Mouse (Mus musculus): Measurements from ENCODE around the gene Hmg20b. TPM values are rescaled to one million over a fixed set of nuclear protein-coding genes. Genes with fewer than 3 reads are reported as not detected.

Hmg20b gene
- polyA plus RNA-seq, 1 experiment from 2014 or later = 36.5 TPM

DNA sequence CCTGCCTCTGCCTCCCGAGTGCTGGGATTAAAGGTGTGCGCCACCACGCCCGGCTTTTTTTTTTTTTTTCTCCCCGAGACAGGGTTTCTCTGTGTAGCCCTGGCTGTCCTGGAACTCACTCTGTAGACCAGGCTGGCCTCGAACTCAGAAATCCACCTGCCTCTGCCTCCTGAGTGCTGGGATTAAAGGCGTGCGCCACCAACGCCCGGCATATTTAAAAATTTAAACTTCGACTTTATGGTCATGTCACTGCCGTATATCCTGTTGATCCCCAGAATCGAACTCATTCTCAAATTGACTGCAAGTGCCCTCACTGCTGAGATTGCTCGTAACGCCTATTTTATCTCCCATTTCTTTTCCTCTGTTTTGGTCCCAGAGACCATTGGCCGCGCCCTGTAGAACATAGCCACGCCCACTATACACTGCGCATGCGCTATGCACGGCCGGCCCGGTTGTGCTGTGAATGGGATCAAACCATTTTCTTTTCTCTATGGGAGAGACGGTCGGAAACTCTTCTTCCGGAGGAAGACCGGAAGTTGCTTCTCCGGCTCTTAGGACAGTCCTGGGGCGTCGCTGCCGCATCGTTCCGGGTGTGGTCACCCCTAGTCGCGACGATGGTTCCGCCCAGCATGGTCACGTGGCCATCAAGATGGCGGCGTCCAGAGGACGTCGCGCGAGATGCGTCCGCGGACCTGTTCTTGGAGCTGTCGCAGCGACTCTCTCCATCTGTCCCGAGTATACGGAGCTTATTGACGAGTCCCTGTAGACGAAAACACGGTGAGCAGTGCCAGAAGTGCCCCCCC, 33.7 kb upstream of the Hmg20b start, which contains the start of the genes Dohh and Gm48551:
Gene Dohh (plus strand): TSS at position 627 of the 803 bp plus-strand sequence.
Gene Gm48551 (plus strand): TSS at position 665 of the 803 bp plus-strand sequence.
- H3K4me2 ChIP-seq (ENCODE audit: low read length) = peak within 1 kb of the TSS; percentile 93
- DNase-seq (peak; percentile 98), ATAC-seq (ENCODE audit: low FRiP score, low TSS enrichment) (peak; percentile 94)
- 7% methylated on average over 53 of the region's 54 CpGs for WGBS
- no peaks in the 10 kb centered on the region for H3K27me3 ChIP-seq (ENCODE audit: control insufficient read depth, insufficient read depth, low read length)
- H3K27ac ChIP-seq (replicated peaks; ENCODE audit: low read depth, low read length) = peak within 1 kb of the TSS; percentile 85
- H3K9ac ChIP-seq (replicated peaks; ENCODE audit: low read length) = peak within 1 kb of the TSS; percentile 76
- peak within 1 kb of the TSS; percentile 95 for H3K4me3 ChIP-seq (replicated peaks; ENCODE audit: low read depth, low read length)
- no peaks in the 10 kb centered on the region for H3K9me3 ChIP-seq (ENCODE audit: control insufficient read depth, low read length)
- H3K4me1 ChIP-seq (ENCODE audit: control insufficient read depth, insufficient read depth, low read length) = peaks cover 12% of the 10 kb centered on the region
- H3K36me3 ChIP-seq (ENCODE audit: control insufficient read depth, insufficient read depth, low read length) = peaks cover 31% of the 10 kb centered on the region

DNA sequence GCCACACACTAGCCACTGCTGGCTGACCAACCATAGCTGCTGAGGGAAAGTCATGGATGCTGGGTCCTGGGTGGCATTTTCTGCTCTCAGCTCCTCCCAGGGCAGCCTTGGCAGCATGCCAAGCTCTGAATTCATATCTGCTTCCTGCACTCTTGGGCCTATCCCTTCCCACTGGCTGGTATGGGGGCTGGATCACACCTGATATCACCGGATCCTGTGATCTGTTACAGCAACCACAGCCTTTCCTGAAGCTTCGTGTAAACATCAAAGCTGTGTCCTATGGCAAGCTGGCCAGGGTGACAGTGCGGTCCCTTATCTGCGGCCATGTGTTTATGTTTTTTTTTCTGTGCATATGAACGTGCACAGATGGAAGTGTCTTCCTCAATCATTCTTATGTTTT, 31.8 kb upstream of the Hmg20b start:
- Histone ChIP-seq H3K9me3 (ENCODE audit: control insufficient read depth, low read length) (no peaks in the 10 kb centered on the region), H3K27ac (replicated peaks; ENCODE audit: low read depth, low read length) (no peak overlapping the region), H3K9ac (replicated peaks; ENCODE audit: low read length) (no peak overlapping the region), H3K4me3 (replicated peaks; ENCODE audit: low read depth, low read length) (no peak overlapping the region), H3K4me2 (ENCODE audit: low read length) (no peak overlapping the region), H3K4me1 (ENCODE audit: control insufficient read depth, insufficient read depth, low read length) (peaks cover 20% of the 10 kb centered on the region), H3K27me3 (ENCODE audit: control insufficient read depth, insufficient read depth, low read length) (no peaks in the 10 kb centered on the region), H3K36me3 (ENCODE audit: control insufficient read depth, insufficient read depth, low read length) (peaks cover 13% of the 10 kb centered on the region)
- DNase-seq = no peak
- 89% methylated on average over 5 of the region's 5 CpGs for WGBS
- ATAC-seq (ENCODE audit: low FRiP score, low TSS enrichment) = no peak

DNA sequence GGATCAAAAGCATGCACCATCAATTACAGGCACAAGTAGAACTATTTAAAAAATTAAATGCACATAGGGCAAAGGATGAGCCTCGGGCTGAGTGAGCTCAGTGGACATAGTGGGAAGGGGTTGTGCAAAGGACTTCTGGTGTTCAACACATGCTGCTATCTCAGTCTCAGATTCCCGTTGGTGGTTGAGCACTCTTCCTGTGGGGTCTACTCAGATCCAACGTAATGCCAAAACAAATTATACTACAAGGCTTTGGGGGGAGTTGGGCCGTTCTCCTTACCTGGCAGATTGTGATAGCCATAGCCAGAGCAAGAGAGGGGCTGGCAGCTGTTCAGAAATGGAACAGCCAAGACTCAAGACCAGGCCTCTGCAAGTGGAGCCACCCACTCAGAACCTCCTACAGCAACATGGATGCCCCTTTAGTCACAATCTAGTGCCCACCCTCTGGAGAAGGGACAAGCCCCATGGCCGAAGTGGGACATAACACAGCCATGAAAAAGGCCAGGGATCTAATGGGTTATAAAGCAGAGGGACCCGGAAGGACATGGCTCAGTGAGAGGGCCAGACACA, 29.6 kb upstream of the Hmg20b start:
- Histone ChIP-seq H3K9me3 (ENCODE audit: control insufficient read depth, low read length) (no peaks in the 10 kb centered on the region), H3K4me3 (replicated peaks; ENCODE audit: low read depth, low read length) (no peak overlapping the region), H3K4me1 (ENCODE audit: control insufficient read depth, insufficient read depth, low read length) (peaks cover 22% of the 10 kb centered on the region), H3K27me3 (ENCODE audit: control insufficient read depth, insufficient read depth, low read length) (no peaks in the 10 kb centered on the region), H3K27ac (replicated peaks; ENCODE audit: low read depth, low read length) (no peak overlapping the region), H3K36me3 (ENCODE audit: control insufficient read depth, insufficient read depth, low read length) (peaks cover 5% of the 10 kb centered on the region; the same call in 1 of the 2 replicates), H3K9ac (replicated peaks; ENCODE audit: low read length) (no peak overlapping the region), H3K4me2 (ENCODE audit: low read length) (no peak overlapping the region)
- 96% methylated on average over 6 of the region's 6 CpGs for WGBS
- no peak for DNase-seq
- no peak for ATAC-seq (ENCODE audit: low FRiP score, low TSS enrichment)

DNA sequence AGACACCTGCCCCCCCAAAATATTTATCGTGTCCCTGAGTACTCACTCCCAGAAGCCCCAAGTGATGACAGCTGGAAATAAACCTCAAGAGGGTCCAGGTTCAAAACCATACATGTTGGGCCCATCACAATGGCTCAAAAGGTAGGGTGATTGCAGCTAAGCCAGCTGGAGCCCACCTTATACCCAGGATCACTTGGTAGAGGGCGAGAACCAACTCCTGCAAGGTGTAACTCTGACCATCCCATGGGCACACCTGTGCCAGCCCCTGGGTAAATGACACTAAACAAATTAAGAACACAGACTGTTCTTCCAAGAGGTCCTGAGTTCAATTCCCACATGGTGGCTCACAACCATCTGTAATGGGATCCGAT, 28.9 kb upstream of the Hmg20b start:
- ATAC-seq (ENCODE audit: low FRiP score, low TSS enrichment) (no peak), DNase-seq (no peak)
- peak overlapping the region; percentile 63 for H3K4me2 ChIP-seq (ENCODE audit: low read length)
- no peaks in the 10 kb centered on the region for H3K27me3 ChIP-seq (ENCODE audit: control insufficient read depth, insufficient read depth, low read length)
- H3K4me1 ChIP-seq (ENCODE audit: control insufficient read depth, insufficient read depth, low read length) = peaks cover 20% of the 10 kb centered on the region
- H3K4me3 ChIP-seq (replicated peaks; ENCODE audit: low read depth, low read length) = peak overlapping the region; percentile 85
- 61% methylated on average over 3 of the region's 3 CpGs for WGBS
- H3K9me3 ChIP-seq (ENCODE audit: control insufficient read depth, low read length) = no peaks in the 10 kb centered on the region
- H3K27ac ChIP-seq (replicated peaks; ENCODE audit: low read depth, low read length) = peak overlapping the region; percentile 72
- H3K36me3 ChIP-seq (ENCODE audit: control insufficient read depth, insufficient read depth, low read length) = peaks cover 9% of the 10 kb centered on the region; the same call in 1 of the 2 replicates
- H3K9ac ChIP-seq (replicated peaks; ENCODE audit: low read length) = no peak overlapping the region; the same call in 1 of the 2 replicates

DNA sequence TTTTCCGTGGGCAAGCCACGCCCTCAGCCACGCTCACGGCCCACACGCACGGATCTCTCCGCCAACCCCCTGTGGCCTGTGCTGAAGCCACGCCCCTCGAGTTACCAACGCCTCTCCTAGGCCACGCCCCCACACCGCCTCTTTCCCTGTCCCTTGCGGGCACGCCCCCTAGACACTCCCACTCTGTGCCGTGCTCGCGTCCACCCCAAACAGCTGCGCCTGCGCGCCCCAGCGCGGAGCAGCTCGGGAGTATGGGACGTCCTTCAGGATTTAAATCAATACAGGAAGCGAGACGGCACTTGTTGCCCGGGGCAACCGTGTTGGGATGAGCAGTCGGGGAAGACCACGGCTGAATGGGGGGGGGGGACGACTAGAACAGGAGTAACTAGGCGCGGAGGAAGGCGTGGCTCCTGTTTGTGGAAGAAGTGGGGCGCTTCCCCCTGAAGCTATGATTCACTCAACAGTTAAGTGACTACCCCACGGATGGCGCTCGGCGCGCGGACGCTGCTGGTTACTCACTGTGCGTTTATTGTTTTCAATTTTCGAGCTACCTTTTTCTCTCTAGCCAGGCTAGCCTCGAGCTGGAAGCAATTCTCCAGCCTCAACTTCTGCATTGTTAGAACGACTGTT, 28.4 kb upstream of the Hmg20b start:
- ATAC-seq (ENCODE audit: low FRiP score, low TSS enrichment) (peak; percentile 98), DNase-seq (peak; percentile 100)
- peaks cover 20% of the 10 kb centered on the region for H3K4me1 ChIP-seq (ENCODE audit: control insufficient read depth, insufficient read depth, low read length)
- peak overlapping the region; percentile 85 for H3K27ac ChIP-seq (replicated peaks; ENCODE audit: low read depth, low read length)
- H3K9ac ChIP-seq (replicated peaks; ENCODE audit: low read length) = peak overlapping the region; percentile 92
- under 1% methylated on average over 46 of the region's 46 CpGs for WGBS
- peak overlapping the region; percentile 85 for H3K4me3 ChIP-seq (replicated peaks; ENCODE audit: low read depth, low read length)
- H3K27me3 ChIP-seq (ENCODE audit: control insufficient read depth, insufficient read depth, low read length) = no peaks in the 10 kb centered on the region
- peak overlapping the region; percentile 63 for H3K4me2 ChIP-seq (ENCODE audit: low read length)
- peaks cover 14% of the 10 kb centered on the region for H3K36me3 ChIP-seq (ENCODE audit: control insufficient read depth, insufficient read depth, low read length)
- no peaks in the 10 kb centered on the region for H3K9me3 ChIP-seq (ENCODE audit: control insufficient read depth, low read length)

DNA sequence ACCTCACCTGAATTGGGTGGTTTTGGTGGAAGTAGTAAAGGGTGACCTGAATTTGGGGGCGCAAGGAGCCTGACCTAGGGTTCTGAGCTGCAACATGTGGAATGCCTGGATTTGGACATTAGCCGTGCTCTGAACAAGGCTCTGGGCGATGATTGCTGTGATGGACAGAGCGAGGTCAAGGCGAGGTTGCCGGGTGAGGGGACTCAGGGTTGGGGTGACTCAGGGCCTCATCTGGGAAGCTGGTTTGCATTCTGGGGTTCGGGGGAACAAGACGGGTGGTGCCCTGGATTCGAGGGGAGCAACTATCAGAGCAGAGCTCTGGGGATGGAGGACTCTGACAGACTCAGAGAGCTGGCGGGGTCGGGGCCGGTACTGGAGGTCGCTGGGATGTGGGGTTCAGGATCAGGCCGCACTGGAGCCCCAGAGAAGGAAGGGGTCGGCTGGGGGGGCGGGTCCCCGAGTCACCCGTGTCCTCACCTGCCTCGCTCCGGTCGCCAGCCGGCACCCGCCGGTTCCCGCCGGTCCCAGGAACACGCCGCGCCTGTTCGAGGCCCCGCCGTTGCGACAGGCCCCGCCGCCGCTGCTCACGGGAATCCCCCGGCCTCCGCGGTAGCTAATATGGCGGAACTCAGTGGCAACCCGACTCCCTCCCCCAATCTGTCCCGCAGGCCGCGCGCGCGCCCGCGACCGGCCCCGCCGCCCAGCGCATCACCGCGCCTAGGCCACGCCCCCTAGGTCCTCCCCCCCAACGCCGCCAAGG, 27.7 kb upstream of the Hmg20b start, which contains the start of gene Fzr1:
Gene Fzr1 (minus strand): TSS at position 724 of the 760 bp plus-strand sequence.
- peak within 1 kb of the TSS; percentile 92 for H3K9ac ChIP-seq (replicated peaks; ENCODE audit: low read length)
- peaks cover 20% of the 10 kb centered on the region for H3K4me1 ChIP-seq (ENCODE audit: control insufficient read depth, insufficient read depth, low read length)
- H3K4me2 ChIP-seq (ENCODE audit: low read length) = peak within 1 kb of the TSS; percentile 91
- no peak for DNase-seq
- WGBS = under 1% methylated on average over 58 of the region's 59 CpGs
- peaks cover 21% of the 10 kb centered on the region for H3K36me3 ChIP-seq (ENCODE audit: control insufficient read depth, insufficient read depth, low read length)
- H3K9me3 ChIP-seq (ENCODE audit: control insufficient read depth, low read length) = no peaks in the 10 kb centered on the region
- peak; percentile 49 for ATAC-seq (ENCODE audit: low FRiP score, low TSS enrichment)
- peak within 1 kb of the TSS; percentile 85 for H3K27ac ChIP-seq (replicated peaks; ENCODE audit: low read depth, low read length)
- no peaks in the 10 kb centered on the region for H3K27me3 ChIP-seq (ENCODE audit: control insufficient read depth, insufficient read depth, low read length)
- H3K4me3 ChIP-seq (replicated peaks; ENCODE audit: low read depth, low read length) = peak within 1 kb of the TSS; percentile 85

DNA sequence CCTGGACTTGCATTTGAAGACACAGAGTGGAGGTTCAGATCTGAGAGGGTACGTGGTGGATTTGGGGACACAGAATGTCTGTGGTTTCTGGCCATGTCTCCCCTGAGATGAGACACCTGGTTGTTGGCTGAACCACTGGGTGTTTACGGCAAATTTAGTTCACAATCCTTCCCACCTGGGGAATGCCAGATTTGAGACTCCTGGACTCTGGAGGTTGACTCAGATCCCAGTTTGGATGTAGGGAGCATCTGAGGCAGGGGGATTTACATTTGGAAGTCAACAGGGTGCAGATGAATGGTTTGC, 27.0 kb upstream of the Hmg20b start:
- H3K27ac ChIP-seq (replicated peaks; ENCODE audit: low read depth, low read length) = no peak overlapping the region
- ATAC-seq (ENCODE audit: low FRiP score, low TSS enrichment) (no peak), DNase-seq (no peak)
- peaks cover 20% of the 10 kb centered on the region for H3K4me1 ChIP-seq (ENCODE audit: control insufficient read depth, insufficient read depth, low read length)
- peak overlapping the region; percentile 91 for H3K4me2 ChIP-seq (ENCODE audit: low read length)
- peak overlapping the region; percentile 92 for H3K9ac ChIP-seq (replicated peaks; ENCODE audit: low read length)
- H3K9me3 ChIP-seq (ENCODE audit: control insufficient read depth, low read length) = no peaks in the 10 kb centered on the region
- no peaks in the 10 kb centered on the region for H3K27me3 ChIP-seq (ENCODE audit: control insufficient read depth, insufficient read depth, low read length)
- H3K36me3 ChIP-seq (ENCODE audit: control insufficient read depth, insufficient read depth, low read length) = peaks cover 24% of the 10 kb centered on the region
- WGBS = 65% methylated on average over 2 of the region's 2 CpGs
- peak overlapping the region; percentile 85 for H3K4me3 ChIP-seq (replicated peaks; ENCODE audit: low read depth, low read length)

DNA sequence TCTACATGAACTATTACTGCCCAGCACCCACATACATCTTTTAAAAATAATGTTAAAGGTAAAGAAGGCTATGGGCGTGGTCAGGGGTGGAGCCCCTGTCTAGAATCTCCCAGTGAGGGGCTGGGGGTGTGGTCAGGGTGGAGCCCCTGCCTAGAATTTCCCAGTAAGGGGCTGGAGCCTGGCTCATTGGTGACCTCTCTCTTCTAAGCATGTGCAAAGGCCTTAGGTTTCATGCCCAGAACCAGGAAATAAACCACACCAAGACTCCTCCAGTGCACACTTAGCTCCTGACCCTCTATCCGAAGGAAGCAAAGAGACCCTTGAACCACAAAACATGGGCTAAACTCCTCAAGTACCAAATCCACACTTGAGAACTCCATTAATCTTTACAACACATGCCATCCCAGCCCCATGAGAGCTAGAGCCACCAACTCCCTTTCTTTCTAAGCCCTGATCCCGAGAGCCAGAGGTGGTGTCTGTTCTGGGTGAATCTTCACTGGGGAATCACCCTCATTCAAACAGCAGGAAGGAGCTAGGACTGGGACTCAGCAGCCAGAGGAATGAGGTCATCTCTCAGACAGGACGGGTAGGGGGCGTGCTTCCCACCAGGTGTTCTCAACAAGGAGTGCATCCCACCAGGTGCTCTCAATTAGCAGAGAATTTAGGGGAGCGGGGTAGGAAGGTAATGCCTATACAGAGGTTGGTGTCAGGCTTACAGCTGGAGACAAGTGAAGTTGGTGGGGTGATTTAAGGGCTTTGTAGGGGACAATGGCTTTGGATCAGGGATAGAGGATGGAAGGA, 26.5 kb upstream of the Hmg20b start:
- Histone ChIP-seq H3K4me3 (replicated peaks; ENCODE audit: low read depth, low read length) (peak overlapping the region; percentile 85), H3K4me1 (ENCODE audit: control insufficient read depth, insufficient read depth, low read length) (peaks cover 20% of the 10 kb centered on the region), H3K4me2 (ENCODE audit: low read length) (peak overlapping the region; percentile 91), H3K27ac (replicated peaks; ENCODE audit: low read depth, low read length) (no peak overlapping the region), H3K27me3 (ENCODE audit: control insufficient read depth, insufficient read depth, low read length) (no peaks in the 10 kb centered on the region), H3K36me3 (ENCODE audit: control insufficient read depth, insufficient read depth, low read length) (peaks cover 24% of the 10 kb centered on the region), H3K9ac (replicated peaks; ENCODE audit: low read length) (peak overlapping the region; percentile 92; the same call in 1 of the 2 replicates), H3K9me3 (ENCODE audit: control insufficient read depth, low read length) (no peaks in the 10 kb centered on the region)
- 45% methylated on average over 6 of the region's 6 CpGs for WGBS
- ATAC-seq (ENCODE audit: low FRiP score, low TSS enrichment) (no peak), DNase-seq (no peak)
